Mouse (Mus musculus): ENCODE data around the gene Alpl.

Gene Alpl

DNA sequence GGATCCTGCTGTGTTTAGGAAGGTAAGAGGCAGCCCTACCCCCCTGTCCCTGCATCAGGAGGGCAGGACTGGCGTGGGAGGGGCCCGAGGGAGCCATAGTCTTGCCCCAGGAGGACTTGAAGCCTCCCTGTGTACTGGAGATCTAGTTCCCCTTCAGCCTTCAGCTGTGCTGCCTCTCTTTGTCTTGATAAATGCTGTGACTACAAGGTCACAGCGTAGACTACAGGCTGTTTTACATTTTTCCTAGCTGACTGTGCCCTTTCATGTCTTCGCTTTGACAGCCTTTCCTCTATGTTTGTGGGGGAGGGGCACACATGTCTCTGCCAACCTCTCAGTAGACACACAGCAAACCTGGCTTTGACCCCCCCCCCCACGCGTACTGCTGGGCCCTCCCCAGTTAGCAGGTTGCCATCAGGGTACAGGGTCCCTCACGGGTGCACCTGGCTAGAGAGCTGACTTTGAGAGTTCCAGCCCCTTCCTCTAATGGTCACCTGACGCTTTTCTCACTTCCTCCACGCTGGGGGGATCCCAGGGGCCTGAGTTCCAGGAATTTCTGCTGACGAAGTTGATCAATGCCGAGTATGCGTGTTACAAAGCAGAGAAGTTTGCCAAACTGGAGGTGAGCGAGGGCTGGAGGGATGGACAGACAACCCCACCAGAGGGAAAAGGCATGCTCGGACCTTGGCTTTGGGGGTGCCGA lies 76.7 kb downstream of the Alpl start:
- no peak for DNase-seq (ENCODE audit: low read depth, low spot score)

DNA sequence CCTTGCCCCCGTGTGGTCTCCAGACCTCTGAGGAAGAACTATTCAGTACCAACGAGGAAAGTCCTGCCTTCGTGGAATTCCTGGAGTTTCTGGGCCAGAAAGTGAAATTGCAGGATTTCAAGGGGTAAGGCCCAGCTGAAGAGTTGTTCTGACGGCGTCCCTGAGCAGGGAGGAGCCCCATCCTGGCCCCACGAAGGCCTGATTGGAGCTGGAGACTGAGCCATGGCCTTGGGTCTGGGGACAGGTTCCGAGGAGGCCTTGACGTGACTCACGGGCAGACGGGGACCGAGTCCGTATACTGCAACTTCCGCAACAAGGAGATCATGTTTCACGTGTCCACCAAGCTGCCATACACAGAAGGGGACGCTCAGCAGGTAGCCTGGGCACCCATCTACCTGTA lies 78.5 kb downstream of the Alpl start:
- no peak for DNase-seq (ENCODE audit: low read depth, low spot score)

DNA sequence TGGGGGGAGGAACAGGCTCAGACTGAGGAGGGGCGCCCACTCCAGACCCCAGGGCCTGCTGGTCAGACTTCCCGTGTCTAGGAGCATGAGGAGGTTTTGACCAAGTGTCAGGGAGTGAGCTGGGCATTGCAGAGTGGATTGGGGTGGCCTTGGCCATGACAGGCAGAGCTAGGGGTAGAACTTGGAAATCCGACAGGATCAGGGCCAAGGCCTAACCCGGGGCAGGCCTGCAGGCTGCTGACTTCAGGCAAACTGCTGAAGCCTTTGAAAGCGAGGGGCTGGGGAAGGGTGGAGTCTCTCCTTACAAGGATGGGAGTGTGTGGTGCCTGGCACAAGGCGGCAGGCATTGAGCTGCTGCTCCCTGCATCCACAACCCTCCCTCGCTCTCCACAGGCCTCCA lies 79.2 kb downstream of the Alpl start:
- DNase-seq (ENCODE audit: low read depth, low spot score) = no peak

DNA sequence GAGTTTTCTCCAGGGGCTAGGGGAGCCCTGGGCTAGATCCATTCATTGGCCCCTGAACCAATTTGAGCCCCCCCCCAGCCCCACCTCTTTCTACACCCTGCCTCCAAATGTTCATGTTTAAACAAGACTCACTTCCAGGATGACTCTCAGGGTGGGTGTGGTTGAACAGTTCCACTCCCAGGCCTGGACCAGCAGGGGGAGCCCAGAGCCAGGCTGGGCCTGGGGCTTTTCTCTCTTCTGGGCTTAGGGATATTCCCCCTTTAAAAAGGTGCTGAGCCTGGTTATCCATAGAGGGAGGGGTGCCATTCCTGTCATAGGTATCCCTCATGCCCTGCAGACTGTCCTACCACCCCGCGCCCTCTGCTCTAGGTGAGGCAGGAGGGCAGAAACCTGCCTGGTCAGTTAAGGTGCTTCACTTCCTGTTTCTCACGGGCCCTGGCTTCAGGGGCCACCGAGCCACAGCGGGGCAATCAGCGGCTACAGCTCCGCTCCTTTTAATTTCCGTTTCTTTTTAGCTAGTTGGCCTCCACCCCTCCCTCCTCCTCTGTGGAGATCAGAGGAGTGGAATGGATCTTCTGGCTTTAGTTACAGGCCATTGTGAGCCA lies 82.1 kb downstream of the Alpl start:
- DNase-seq (ENCODE audit: low read depth, low spot score) = no peak

DNA sequence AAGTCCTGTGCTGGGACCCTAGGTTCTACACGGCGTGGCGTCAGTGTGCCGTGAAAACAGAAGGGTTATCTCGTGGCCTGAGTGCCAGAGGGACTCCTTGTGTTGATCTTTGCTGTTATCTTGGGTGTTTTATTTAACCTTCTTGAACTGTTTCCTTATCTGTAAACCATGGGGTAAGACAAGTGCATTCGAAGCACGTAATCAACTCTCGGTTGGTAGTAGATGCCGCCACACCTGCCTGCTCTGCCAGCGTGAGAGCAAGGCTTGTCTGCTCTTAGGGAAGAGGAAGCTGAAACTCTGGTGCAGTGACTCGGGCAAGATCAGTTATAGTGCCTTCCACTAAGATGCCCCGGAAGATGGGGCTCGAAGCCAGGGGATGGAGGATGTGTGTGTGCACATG lies 83.2 kb downstream of the Alpl start:
- no peak for DNase-seq (ENCODE audit: low read depth, low spot score)

DNA sequence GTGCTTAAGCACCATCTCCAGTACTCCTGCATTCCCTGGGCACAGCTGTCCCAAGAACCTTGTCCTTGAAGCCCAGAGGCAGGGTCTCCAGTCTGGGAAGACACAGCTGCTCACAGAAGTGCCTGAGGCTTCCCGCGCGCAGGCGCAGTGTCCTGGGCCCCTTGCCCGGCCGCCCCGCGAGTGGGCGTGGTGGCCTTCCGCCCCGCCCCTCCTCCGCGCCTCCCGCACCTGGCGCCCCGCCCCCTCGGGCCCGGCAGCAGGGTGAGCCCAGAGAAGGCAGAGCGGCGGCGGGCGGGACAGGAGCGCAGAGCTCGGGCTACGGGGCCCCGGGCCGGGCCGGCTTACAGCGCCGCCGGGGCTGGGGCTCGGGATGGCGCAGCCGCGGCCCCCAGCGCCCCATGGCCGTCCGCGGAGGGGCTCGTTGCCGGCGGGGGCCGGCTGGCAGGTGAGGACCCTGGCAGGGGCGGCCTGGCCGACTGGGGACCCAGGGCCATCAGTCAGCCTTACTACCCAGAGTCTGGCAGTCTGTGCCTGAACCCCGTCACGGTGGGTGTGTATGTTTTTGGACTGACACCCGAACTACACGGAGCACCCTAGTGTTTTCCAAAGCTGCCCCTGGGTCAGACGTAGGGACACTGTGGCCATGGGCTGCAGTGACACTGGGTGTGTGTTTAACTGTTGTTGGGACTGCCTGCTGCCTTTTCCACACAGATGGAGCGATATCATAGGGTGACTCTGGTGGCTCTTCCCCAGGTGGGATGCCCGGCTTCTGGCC lies 88.8 kb downstream of the Alpl start:
- peak; percentile 66 for DNase-seq (ENCODE audit: low read depth, low spot score)

DNA sequence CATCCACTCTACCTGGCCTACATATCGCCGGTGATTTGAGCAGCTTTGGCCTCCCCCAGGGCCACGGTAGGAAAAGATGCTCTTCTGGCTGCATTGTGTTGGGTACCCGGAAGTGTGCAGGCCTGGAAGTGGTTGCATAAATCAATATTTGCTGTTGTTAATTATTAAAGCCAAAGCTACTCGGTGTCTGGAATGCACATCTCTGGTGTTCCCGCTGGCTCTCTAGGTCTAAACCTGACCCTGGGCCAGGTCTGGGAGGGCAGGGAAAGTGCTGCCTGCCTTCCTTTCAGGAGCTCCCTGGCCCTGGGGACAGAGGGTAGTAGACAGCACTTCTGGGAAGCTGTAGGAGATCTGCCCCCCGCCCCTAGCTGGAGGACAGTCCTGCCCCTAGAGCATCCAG lies 89.7 kb downstream of the Alpl start:
- no peak for DNase-seq (ENCODE audit: low read depth, low spot score)

DNA sequence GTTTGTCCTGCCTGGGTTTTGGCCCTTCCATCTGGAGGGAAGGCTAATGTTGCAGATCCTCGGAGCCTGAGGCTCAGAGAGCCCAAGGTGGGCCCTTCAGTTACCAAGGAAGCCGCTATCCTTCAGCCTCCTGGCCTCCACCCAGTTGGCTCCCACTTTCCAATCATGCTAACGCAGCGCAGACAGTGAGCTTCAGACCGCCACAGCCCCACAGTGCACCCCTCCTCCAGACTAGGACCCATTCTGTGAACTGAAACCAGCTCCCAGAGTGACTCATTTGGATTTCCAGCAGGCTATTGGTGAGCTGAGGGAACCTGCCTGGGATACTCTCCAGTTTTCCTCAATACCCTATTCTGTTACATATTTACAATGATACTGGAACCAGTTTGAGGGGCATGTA lies 90.8 kb downstream of the Alpl start:
- no peak for DNase-seq (ENCODE audit: low read depth, low spot score)

DNA sequence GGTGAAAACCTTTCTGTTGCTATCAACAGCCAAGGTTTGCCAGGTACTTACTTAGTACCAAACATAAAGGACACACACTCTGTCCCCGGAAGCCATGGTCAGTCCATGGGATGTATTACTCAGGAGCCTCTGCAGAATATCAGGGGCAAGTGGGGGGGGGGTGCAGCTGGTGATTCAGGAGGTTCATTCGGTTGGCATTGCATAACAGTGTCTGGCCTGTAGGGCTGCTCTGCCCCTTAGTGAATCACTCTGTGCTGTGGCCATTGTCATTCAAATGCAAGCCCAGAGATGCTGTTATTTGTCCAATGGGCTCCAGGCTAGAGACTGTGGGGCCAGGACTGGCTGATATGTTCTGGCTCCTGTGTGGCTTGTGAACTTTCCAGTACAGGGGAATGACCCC lies 91.6 kb downstream of the Alpl start:
- no peak for DNase-seq (ENCODE audit: low read depth, low spot score)

DNA sequence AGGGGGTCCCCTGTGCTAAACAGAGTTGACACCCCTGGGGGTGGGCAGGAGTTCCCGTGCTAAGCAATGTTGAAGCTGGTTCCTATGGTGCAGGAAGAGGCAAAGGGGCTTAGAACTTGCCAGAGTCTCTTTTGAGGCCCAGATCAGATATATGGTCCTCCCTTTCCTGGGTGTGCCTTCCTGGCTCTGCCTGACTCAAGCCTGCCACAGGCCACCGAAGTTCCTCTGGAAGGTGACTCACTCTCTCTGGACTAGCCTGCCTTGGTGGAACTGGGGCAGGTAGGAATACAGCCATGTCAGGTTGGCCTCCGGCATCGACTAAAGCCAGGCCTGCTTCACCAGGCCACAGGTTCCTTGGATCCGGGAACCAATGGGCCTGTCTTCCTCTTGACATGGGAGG lies 93.1 kb downstream of the Alpl start:
- no peak for DNase-seq (ENCODE audit: low read depth, low spot score)

DNA sequence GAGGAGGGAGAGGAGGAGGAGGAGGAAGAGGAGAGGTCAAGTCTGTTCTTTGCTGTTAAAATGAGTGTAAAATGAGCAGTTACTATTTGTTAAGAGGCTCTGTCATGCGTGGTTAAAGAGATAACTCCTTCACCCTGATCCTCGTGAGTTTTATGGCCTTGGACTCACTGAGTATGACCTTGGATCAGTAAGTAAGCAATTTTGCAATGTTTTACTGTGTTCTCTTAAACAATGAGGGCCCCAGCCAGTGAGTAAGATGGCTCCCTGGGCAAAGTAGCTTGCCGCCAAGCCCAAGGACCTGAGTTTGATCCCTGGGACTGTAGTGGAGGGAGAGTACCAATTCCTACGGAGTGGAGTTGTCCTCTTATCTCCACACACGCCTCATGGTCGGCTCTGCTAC lies 95.2 kb downstream of the Alpl start:
- DNase-seq (ENCODE audit: low read depth, low spot score) = no peak

DNA sequence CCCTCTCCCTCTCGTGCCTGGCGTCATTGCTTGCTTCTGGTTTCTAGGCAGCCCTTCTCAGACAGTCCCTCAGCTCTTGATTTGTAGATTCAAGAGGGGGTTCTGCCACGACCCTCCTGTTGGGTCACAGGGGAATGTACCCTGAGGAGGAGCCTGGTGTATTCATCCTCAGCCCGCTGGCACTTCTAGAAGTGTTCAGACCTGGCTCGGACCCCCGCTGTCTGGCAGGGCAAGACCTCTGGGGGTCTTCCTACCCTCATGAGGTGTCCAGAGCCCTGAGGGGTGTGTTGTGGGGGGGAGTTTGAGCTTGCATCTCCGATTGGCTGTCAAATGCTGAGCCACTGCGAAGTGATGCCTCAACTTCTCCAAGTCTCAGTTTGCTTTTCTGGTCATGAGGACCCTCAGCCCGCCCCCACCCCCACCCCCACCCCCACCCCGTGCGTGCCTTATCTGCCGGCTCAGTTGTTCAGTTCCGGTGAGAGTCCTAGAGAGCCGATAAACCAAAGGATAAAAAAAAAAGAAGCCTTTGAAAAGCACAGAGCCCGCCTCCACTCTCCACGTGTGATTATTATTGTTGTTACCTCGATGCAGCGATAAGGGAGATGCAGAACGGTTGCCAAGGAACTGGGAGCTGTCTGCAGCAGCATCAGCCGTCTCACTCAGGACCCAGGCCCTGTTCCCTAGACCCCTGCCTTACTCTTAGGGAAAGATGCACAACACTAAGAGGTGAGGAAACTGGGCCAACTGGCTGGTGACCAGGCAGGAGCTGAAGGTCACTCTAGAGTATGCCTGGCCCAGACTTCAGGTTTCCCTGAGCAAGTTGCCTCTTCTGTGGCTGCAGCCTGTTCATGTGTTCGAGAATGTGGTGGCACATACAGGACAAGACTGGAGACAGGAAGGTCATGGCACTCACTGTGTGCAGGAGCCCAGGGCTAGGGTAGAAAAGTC lies 96.6 kb downstream of the Alpl start:
- DNase-seq (ENCODE audit: low read depth, low spot score) = no peak

DNA sequence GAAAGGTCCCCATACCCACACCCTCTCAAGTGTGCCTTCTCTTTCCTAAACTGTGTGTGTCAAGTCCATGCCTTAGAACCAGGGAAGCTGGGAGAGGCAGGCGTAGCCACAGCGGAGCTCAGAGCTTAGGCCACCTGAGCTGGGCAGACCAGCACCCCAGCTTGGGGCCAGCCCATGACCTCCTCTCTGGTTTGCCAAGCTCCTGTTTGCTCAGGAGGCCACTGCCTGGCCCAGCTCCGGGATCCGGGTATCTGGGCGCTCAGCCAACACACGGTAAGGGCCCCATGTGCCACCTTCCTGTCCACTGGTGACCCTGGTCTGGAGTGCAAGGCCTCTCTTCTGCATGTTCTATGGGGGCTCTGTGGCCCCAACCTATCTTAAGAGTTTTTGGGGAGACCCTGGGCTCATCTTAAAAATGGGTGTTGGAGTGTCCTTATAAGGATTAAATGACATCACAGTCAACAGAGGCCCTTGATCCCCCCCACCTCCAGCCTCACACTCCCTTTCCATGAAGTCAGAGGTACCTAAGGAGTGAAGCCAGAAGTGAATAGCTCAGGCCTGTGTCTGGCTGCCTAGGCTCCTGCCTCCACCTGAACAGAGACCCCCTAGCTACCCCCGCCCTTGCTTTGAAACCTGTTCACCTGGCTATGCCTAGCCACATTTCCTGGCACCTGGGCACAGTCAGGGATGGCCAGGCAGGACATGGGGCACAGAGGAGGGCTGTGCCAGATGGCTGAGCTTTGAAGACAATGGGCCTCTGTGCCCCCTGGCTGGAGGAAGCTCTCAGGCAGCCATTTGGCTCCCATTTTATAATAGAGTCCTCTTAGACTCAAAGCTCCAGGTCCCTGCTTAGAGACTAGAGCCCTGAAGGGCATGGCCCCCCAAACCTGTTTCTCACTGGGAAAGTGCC lies 97.9 kb downstream of the Alpl start:
- DNase-seq (ENCODE audit: low read depth, low spot score) = no peak

DNA sequence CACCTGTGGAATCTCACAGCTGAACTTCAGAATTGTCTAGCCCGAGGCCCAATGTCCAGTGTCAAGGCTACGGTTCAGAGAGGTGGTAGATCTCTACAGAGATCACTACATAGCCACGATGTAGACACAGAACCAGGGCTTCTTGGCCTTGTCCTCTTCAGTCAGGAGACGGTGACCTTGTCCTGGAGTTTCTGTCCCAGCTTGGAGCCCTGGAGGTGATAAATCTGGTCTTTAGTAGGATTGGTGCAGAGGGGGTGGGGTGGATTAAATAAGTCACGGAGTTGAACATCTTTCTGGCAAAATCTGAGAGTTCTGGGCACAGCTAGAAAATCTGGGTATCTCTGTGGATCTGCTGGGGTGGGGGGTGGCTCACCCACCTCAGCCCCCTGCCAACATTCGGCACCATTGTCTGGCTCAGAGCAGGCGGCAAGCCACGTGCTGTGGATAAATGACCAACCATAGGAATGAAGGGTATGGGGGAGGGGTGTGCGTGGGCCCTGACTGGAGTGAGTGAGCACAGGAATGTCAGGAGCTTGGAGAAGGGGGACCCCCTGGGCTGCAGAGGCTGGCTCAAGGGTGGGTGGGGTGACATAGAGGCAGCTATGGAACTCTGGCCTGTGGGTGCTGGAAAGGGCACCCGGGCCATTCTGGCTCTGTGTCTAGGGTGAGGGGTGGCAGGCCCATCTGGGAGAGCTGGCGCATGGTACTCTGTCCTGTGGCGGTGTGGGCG lies 98.9 kb downstream of the Alpl start:
- no peak for DNase-seq (ENCODE audit: low read depth, low spot score)

DNA sequence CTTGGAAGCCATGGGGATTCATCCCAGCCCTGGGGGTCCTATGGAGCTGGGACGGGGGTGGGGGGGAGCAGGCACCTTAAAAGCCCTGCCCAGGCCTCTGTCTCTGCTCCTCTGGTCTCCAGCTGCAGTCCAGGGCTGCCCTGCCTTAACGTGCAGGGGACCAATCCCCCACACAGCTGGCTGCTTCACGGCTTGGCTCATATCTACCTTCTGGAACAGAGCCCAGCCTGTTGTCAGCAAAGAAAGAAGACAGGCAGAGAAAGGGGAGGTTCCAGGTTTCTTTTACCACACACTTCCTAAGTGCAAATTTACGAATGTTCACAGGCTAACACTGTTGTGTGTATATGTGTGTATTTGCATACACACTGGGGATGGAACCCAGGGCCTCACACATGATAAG lies 100.3 kb downstream of the Alpl start:
- DNase-seq (ENCODE audit: low read depth, low spot score) = no peak

DNA sequence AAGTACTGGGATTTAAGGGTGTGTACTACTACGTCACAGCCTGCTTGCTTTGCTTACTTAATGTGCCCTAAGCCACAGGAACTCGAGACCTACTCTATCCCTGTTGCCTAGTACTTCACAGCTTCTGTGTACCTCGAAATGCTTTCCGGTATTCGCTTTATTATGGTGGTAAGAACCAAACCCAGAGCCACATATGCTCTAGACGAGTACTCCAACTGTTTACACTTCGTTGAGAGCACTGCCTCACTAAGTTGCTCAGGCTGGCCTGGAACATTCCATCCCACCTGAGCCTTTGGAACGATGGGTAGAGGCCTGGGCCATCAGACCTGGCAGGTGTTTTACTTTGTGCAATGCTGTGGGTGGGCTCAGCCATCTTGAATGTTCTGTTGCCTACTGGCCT lies 100.9 kb downstream of the Alpl start:
- DNase-seq (ENCODE audit: low read depth, low spot score) = no peak

DNA sequence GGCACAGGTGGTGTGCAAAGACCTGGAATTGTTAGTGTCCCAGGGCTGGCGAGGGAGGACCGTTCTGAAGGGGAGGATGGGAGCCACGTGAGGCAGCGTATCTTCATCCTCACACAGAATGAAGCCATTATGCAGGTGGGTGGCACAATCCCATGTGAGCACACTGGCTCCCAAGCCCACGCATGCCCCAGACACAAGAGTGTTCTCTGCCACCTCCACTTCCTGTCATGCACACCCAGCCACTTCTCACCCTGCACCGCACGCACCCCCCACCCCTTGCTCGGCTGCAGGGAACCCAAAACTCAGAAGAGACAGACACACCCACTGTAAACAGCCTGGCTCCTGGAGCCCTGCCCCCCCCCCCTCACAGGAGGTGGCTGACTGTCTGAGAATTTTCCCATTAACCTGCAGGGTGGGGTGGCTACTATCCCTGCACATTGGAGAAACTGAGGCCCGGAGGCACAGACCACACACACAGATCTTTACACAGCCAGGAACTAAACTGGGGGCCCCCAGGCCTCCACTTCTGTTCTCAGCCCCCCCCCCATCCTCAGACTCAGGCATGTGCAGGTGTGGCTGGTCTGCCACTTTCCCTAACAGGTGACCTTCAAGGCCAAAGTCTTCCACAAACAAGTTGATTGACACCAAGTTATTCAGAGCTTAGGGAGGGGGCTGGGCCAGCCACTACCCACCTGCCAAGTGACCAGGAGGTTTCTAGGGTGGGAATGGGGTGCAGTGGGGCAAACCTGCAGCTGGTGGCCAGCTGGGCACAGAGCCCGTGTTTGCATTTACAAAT lies 103.9 kb downstream of the Alpl start:
- DNase-seq (ENCODE audit: low read depth, low spot score) = no peak

All from skeletal muscle tissue, adult 2 months (tissue).